Mouse (Mus musculus) heart, embryonic 14.5 days (tissue): ENCODE data around the gene Ech1. TPM values are rescaled to one million over a fixed set of nuclear protein-coding genes. Genes with fewer than 3 reads are reported as not detected.

Experiments used
- ATAC-seq: fragments of 200-750 bp; cut with Nextera tagmentation; 2 replicates; pipeline ENCODE4 v1.8.0; 2017; ENCODE audit warnings: low read depth, moderate TSS enrichment; ENCODE audit not compliant: insufficient number of reproducible peaks, insufficient read depth, low FRiP score
- H3K27ac ChIP-seq, 2 experiments: fragments of 200-500 bp in 1 of 2; fragments of 300-500 bp in 1 of 2; sonication (generic) in 1 of 2; replicated peaks in 1 of 2; 2 replicates each; pipeline ENCODE4 v1.5.1; 2012 to 2014; ENCODE audit warnings: low read depth in 2 of 2, low read length in 2 of 2, control low read depth in 1 of 2, mild to moderate bottlenecking in 1 of 2, mixed read lengths in 1 of 2; ENCODE audit not compliant: control insufficient read depth in 1 of 2, insufficient read depth in 1 of 2
- H3K27me3 ChIP-seq: fragments of 300-500 bp; sonication (generic); 2 replicates; pipeline ENCODE4 v1.6.1; 2014; ENCODE audit warnings: mild to moderate bottlenecking, low read length, control low read depth; ENCODE audit not compliant: control insufficient read depth, insufficient read depth
- H3K36me3 ChIP-seq: fragments of 300-500 bp; sonication (generic); 2 replicates; pipeline ENCODE4 v1.6.1; 2014; ENCODE audit warnings: mild to moderate bottlenecking, control low read depth, low read length, mixed read lengths; ENCODE audit not compliant: control insufficient read depth, insufficient read depth
- H3K4me1 ChIP-seq, 2 experiments: fragments of 200-500 bp in 1 of 2; fragments of 300-500 bp in 1 of 2; sonication (generic) in 1 of 2; 2 replicates each; pipeline ENCODE4 v1.6.1; 2012 to 2014; ENCODE audit warnings: low read length in 2 of 2, control low read depth in 1 of 2, mixed read lengths in 1 of 2; ENCODE audit not compliant: control insufficient read depth in 2 of 2, insufficient read depth in 2 of 2
- H3K4me2 ChIP-seq: fragments of 300-500 bp; sonication (generic); 2 replicates; pipeline ENCODE4 v1.6.1; 2014; ENCODE audit warnings: mild to moderate bottlenecking, low read length
- H3K4me3 ChIP-seq, 2 experiments: fragments of 200-500 bp in 1 of 2; fragments of 300-500 bp in 1 of 2; sonication (generic) in 1 of 2; 2 replicates each; pipeline ENCODE4 v1.5.1; 2012 to 2014; ENCODE audit warnings: low read length in 2 of 2, mild to moderate bottlenecking in 2 of 2, control low read depth in 1 of 2, low read depth in 1 of 2, moderate library complexity in 1 of 2; ENCODE audit not compliant: control insufficient read depth in 1 of 2, insufficient read depth in 1 of 2
- H3K9ac ChIP-seq: fragments of 300-500 bp; sonication (generic); 2 replicates; pipeline ENCODE4 v1.6.1; 2014; ENCODE audit warnings: mild to moderate bottlenecking, low read length
- H3K9me3 ChIP-seq: fragments of 300-500 bp; sonication (generic); 2 replicates; pipeline ENCODE4 v1.6.1; 2016; ENCODE audit warnings: low read length, control low read depth; ENCODE audit not compliant: control insufficient read depth
- WGBS: fragments of 180-500 bp; shearing (Covaris S2); extraction: QIAGEN DNeasy Blood & Tissue Kit; methylation state at CpG from one replicate; pipeline ENCODE4 v1.1.7; 2014; 5-methylcytosine and 5-hydroxymethylcytosine counted together
- polyA plus RNA-seq: library from polyadenylated mRNA; unstranded; fragments of >200 nt; fragmentation: Nextera tagmentation; extraction: Ambion mirVana; gene quantifications from 2 replicates; pipeline ENCODE4 v1.2.1, GENCODE M21; 2014

The Ech1 gene
- polyA plus RNA-seq, 1 experiment from 2014 or later = 252 TPM

DNA sequence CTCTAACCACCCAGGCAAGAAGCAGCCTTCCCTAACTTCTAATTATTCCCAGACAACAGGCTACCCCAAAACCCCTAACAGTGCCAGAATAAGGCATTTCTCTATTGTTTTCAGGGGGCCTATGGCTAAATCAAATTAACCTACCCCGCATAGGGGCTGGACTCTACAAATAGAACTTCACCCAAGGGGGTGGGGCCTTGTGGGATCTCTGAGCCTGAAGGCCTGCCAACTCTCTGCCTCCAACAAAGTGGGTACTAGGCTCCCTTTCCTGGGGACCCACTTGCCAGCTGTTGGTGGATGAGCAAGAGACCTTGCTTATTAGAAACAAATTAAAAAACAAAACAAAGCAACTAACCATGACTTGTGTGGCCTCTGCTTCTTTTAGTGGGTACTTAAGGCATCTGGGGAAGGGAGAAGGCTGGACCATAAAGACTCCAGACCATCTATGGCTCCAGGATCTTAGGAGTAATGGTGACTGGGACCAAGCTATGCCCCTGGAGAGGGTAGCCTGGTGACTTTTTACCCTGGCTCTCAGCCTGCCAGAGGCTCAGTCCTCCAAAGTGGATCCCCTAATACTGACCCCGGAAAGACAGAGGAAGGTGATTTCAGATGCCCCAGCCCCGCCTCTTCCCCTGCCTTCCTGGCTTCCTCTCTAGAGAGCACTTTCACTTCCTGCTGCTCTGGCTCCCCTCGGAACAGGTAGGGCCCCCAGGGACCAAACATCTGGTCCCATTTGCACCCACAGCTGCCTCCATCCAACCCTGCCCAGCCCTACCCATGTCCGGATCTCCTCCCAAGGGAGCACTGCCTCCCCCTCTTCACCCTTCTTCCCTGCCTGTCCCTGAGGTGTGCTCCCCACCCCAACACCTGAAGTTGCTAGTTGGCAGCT is 36.5 kb upstream of the Ech1 start, which contains the start of gene Rinl:
Gene Rinl (plus strand): TSS at position 663 of the 889 bp plus-strand sequence.
- Histone ChIP-seq H3K9ac (no peak within 1 kb of the TSS), H3K36me3 (peaks cover 22% of the 10 kb centered on the region), H3K4me2 (no peak within 1 kb of the TSS), H3K27me3 (no peaks in the 10 kb centered on the region), H3K4me3 (no peak within 1 kb of the TSS), H3K27ac (no peak within 1 kb of the TSS), H3K4me1 (no peaks in the 10 kb centered on the region), H3K9me3 (no peaks in the 10 kb centered on the region)
- 65% methylated on average over 5 of the region's 5 CpGs for WGBS
- ATAC-seq = no peak

DNA sequence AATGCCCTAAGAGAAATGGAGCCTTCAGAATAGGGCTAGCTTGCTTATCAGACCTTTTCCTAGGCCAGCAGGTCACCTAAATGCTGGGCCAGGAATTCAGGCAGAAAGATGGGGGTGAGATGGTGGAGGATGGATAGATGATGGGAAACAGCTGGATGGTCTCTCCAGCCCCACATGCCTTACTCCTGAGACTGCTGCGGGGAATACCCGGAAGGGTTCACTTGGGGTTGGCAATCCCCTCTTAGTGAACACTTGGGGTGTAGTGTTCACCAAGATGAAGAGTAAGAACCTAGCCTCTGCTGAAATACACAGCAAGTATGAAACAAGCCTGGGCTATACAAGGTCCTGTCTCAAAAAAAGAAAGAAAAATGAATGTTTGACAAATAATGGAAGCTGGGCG is 35.8 kb upstream of the Ech1 start:
- 66% methylated on average over 3 of the region's 3 CpGs for WGBS
- no peaks in the 10 kb centered on the region for H3K4me1 ChIP-seq
- no peak overlapping the region for H3K27ac ChIP-seq
- H3K9ac ChIP-seq = no peak overlapping the region
- no peak overlapping the region for H3K4me2 ChIP-seq
- no peaks in the 10 kb centered on the region for H3K9me3 ChIP-seq
- H3K4me3 ChIP-seq = no peak overlapping the region
- ATAC-seq = no peak
- peaks cover 22% of the 10 kb centered on the region for H3K36me3 ChIP-seq
- H3K27me3 ChIP-seq = no peaks in the 10 kb centered on the region

DNA sequence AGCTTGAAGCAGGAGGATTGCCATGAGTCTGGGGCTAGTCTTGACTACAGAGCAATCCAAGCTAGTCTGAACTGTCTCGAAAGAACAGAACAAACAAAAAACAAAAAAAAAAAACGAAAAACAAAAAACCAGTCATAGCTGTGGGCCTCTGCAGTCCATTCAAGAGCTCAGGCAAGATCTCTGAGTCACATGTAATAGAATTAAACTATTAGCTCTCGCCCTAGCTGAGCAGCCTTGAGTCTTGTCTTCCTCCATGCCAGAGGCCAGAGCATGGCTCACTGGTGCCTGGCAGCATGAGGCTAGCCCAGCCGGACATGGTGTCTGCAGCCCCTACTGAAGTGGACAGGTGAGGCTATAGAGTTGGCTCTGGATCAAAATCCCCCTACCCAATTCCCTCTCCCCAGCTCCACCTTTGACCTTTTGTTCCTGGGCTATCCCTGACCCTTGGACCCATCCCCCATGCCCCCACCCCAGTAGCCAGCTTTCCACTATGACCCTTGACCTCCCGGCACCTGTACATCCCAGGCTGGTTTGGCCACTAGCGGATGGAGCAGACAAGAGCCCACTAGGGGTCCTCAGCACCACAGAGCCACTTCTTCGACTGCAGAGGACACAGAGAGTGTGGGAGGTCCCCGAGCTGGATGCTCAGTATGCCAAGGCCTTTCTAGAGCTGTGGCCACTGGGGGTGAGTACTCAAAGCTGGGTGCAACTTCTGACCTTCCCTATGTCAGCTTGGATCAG is 34.8 kb upstream of the Ech1 start:
- no peak for ATAC-seq
- H3K9me3 ChIP-seq = no peaks in the 10 kb centered on the region
- no peaks in the 10 kb centered on the region for H3K4me1 ChIP-seq
- H3K4me3 ChIP-seq = no peak overlapping the region
- no peaks in the 10 kb centered on the region for H3K27me3 ChIP-seq
- H3K4me2 ChIP-seq = no peak overlapping the region
- 55% methylated on average over 8 of the region's 8 CpGs for WGBS
- H3K36me3 ChIP-seq = peaks cover 16% of the 10 kb centered on the region
- no peak overlapping the region for H3K27ac ChIP-seq
- H3K9ac ChIP-seq = no peak overlapping the region

DNA sequence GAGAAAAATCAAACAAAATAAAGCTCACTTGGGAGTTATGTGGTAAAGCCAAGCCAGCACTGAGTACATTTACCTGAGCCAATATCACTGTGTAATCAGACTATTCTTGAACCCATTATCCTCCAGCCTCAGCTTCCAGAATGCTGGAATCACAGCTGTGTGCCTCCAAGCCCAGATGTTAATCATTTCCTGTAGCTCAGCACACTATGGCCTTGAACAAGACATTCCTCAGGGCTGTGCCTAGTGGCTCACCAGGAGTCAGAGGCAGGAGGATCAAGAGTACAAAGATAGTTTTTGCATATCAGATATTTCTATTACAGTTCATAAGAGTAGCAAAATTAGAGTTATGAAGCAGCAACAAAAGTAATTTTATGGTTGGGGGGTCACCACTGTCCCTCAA is 33.3 kb upstream of the Ech1 start:
- Histone ChIP-seq H3K9me3 (no peaks in the 10 kb centered on the region), H3K27me3 (no peaks in the 10 kb centered on the region), H3K4me2 (no peak overlapping the region), H3K36me3 (0 out of 2 replicates have a peak, but pooled peaks cover 6% of the 10 kb centered on the region), H3K9ac (no peak overlapping the region), H3K27ac (no peak overlapping the region), H3K4me3 (no peak overlapping the region), H3K4me1 (peaks cover 0 to 7% of the 10 kb centered on the region in 2 experiments; a peak in 3 of 4 replicates)
- ATAC-seq = no peak

DNA sequence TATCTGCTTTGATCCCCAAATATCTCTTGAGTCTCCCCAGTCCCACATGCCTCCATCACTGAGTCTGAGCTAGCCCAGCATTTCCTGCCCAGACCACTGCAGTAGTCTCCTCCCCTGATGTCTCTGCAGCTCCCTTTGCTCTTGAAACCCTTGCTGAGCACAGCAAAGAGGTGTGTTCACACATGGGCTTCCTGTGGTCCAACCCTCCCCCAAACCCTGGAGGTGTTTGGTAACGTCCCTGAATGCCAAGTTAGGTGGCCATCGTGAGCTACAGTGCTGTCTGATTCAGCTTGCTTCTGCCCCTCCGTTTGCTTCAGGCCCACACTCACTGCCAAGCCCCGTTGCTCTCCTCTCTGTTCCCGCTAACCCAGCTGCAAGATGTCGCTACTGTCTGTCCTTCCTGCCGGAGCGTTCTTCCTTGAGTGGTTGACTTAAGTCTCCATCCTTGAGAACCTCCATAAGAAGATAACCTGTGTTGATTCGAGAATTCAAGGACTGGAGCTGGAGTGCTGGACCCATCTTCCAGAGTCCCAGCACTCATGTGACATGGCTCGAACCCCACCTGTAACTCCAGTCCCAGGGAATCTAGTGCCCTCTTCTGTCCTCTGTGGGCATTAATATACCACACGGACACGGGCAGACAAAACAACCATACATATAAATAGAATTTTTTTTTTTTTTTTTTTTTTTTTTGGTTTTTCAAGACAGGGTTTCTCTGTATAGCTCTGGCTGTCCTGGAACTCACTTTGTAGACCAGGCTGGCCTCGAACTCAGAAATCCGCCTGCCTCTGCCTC is 32.4 kb upstream of the Ech1 start:
- ATAC-seq = no peak
- no peak overlapping the region for H3K9ac ChIP-seq
- H3K4me3 ChIP-seq = no peak overlapping the region
- no peak overlapping the region for H3K4me2 ChIP-seq
- no peaks in the 10 kb centered on the region for H3K27me3 ChIP-seq
- 0 out of 2 replicates have a peak, but pooled peaks cover 6% of the 10 kb centered on the region for H3K36me3 ChIP-seq
- WGBS = 61% methylated on average over 12 of the region's 14 CpGs
- no peaks in the 10 kb centered on the region for H3K9me3 ChIP-seq
- H3K27ac ChIP-seq = no peak overlapping the region
- H3K4me1 ChIP-seq = peaks cover 3 to 9% of the 10 kb centered on the region in 2 experiments; a peak in 3 of 4 replicates

DNA sequence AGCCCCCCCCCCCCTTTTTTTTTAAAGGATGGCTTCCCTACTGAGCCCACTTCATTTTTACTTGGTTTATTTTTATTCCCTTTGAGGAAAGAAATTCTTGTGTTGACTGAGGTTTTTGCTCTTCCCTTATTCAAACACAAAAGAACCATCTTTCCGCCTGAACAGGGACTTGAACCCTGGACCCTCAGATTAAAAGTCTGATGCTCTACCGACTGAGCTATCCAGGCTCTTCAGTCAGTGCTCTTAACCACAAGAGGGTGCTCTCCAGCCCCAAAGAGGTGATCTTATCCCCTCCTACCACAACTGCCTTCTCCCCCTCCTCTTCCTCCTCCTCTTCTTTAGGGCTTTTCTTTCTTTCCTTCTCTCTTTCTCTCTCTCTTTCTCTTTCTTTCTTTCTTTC is 31.2 kb upstream of the Ech1 start:
- no peak for ATAC-seq
- 26% methylated on average over 2 of the region's 2 CpGs for WGBS
- no peak overlapping the region for H3K4me3 ChIP-seq
- no peaks in the 10 kb centered on the region for H3K27me3 ChIP-seq
- no peak overlapping the region for H3K9ac ChIP-seq
- H3K36me3 ChIP-seq = no peaks in the 10 kb centered on the region
- H3K4me1 ChIP-seq = peaks cover 3 to 9% of the 10 kb centered on the region in 2 experiments; a peak in 3 of 4 replicates
- no peak overlapping the region for H3K4me2 ChIP-seq
- no peaks in the 10 kb centered on the region for H3K9me3 ChIP-seq
- H3K27ac ChIP-seq = no peak overlapping the region

DNA sequence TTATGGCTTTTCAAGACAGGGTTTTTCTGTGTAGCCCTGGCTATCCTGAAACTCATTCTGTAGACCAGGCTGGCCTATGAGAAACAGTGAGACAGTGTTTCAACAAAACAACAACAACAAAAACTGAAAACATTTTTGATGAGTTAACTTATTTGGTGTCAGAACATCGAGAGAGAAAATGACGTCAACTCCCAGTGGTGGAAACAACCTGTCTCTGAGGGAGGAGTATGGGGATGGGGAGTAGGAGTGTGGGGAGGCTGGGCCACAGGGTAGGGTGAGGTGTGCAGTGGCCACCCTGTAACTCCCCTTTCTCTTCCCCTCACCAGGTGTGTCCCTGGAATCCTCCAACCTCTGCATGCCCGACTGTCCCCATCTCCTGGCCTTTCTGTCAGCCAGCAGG is 30.5 kb upstream of the Ech1 start:
- H3K4me1 ChIP-seq = peaks cover 3 to 9% of the 10 kb centered on the region in 2 experiments; a peak in 3 of 4 replicates
- H3K4me3 ChIP-seq = no peak overlapping the region
- H3K36me3 ChIP-seq = no peaks in the 10 kb centered on the region
- H3K27me3 ChIP-seq = no peaks in the 10 kb centered on the region
- no peaks in the 10 kb centered on the region for H3K9me3 ChIP-seq
- no peak overlapping the region for H3K27ac ChIP-seq
- H3K9ac ChIP-seq = no peak overlapping the region
- no peak overlapping the region for H3K4me2 ChIP-seq
- 80% methylated on average over 3 of the region's 3 CpGs for WGBS
- no peak for ATAC-seq
